Mouse (Mus musculus) midbrain, embryonic 11.5 days (tissue): ENCODE results near the gene Ctns. TPM values are rescaled to one million over a fixed set of nuclear protein-coding genes. Genes with fewer than 3 reads are reported as not detected.

ENCODE experiments used
- ATAC-seq: fragments of 200-750 bp; cut with Nextera tagmentation; 2 replicates; pipeline ENCODE4 v1.8.0; 2017; ENCODE audit warnings: moderate TSS enrichment, moderate library complexity; ENCODE audit not compliant: low FRiP score
- DNase-seq: peaks from one replicate; pipeline ENCODE4 v3.0.0; 2015; ENCODE audit warnings: low spot score; ENCODE audit errors: missing footprints
- H3K27ac ChIP-seq: fragments of 300-500 bp; sonication (generic); 2 replicates; pipeline ENCODE4 v1.5.1; 2014; ENCODE audit warnings: low read depth, low read length
- H3K27me3 ChIP-seq: fragments of 300-500 bp; sonication (generic); 2 replicates; pipeline ENCODE4 v1.6.1; 2014; ENCODE audit warnings: mild to moderate bottlenecking, low read length, moderate library complexity, mixed read lengths; ENCODE audit not compliant: control insufficient read depth, insufficient read depth
- H3K36me3 ChIP-seq: fragments of 300-500 bp; sonication (generic); 2 replicates; pipeline ENCODE4 v1.6.1; 2014; ENCODE audit warnings: mild to moderate bottlenecking, low read length, moderate library complexity, mixed read lengths; ENCODE audit not compliant: control insufficient read depth, insufficient read depth
- H3K4me1 ChIP-seq: fragments of 300-500 bp; sonication (generic); 2 replicates; pipeline ENCODE4 v1.6.1; 2014; ENCODE audit warnings: low read length; ENCODE audit not compliant: control insufficient read depth, insufficient read depth
- H3K4me2 ChIP-seq: fragments of 300-500 bp; sonication (generic); 2 replicates; pipeline ENCODE4 v1.6.1; 2014; ENCODE audit warnings: mild to moderate bottlenecking, moderate library complexity
- H3K4me3 ChIP-seq: fragments of 300-500 bp; sonication (generic); 2 replicates; pipeline ENCODE4 v1.5.1; 2014; ENCODE audit warnings: low read depth, low read length
- H3K9ac ChIP-seq: fragments of 300-500 bp; sonication (generic); 2 replicates; pipeline ENCODE4 v1.6.1; 2014; ENCODE audit warnings: low read length
- H3K9me3 ChIP-seq: fragments of 300-500 bp; sonication (generic); 2 replicates; pipeline ENCODE4 v1.6.1; 2016; ENCODE audit warnings: low read length; ENCODE audit not compliant: control insufficient read depth
- WGBS: fragments of 180-500 bp; shearing (Covaris S2); extraction: QIAGEN DNeasy Blood & Tissue Kit; methylation state at CpG from one replicate; pipeline ENCODE4 v1.1.7; 2014; 5-methylcytosine and 5-hydroxymethylcytosine counted together
- polyA plus RNA-seq: library from polyadenylated mRNA; unstranded; fragments of >200 nt; fragmentation: Nextera tagmentation; extraction: Ambion mirVana; gene quantifications from 2 replicates; pipeline ENCODE4 v1.2.1, GENCODE M21; 2014

Ctns gene
- polyA plus RNA-seq: 19.1 and 21.1 TPM in 2 replicates

DNA sequence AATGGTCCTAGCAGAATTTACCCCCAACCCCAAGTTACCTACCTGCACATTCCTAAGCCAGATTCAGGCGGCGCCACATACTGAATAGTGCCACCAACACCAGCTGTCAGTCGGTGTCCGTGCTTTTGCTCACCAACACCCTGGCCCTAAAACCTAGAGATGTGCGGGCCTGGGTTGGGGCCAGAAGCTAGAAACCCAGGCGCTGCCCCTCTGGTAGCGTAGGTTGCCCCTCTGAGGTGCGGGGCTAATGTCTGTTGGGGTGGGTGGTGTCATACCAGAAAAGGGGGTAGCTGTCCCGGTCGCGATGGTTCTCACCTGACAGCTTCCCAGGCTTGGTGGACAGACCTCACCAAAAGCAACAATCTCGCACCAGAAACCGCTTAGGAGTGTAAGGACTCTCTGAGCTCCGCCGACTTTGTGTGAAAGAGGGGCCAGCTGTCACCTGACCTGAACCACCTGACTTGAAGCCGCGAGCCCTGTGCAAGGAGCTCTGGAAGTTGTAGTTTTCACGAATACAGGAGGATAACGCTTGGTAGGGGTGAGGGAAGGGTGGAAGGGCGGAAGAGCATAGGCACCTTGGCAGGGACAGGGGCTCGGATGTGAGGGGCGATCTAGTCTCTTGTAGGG is at the start of gene Ctns:
Gene Ctns (minus strand): TSS at position 440 of the 627 bp plus-strand sequence.
- peak within 1 kb of the TSS; percentile 52 for H3K4me3 ChIP-seq
- no peak within 1 kb of the TSS for H3K27ac ChIP-seq
- ATAC-seq (peak; percentile 94), DNase-seq (peak; percentile 99)
- peak within 1 kb of the TSS; percentile 66 for H3K4me2 ChIP-seq
- peaks cover 6% of the 10 kb centered on the region; the same call in 1 of the 2 replicates for H3K4me1 ChIP-seq
- H3K36me3 ChIP-seq: no peaks in the 10 kb centered on the region; the same call in 1 of the 2 replicates
- peak within 1 kb of the TSS; percentile 75 for H3K9ac ChIP-seq
- 2% methylated on average over 22 of the region's 22 CpGs for WGBS
- H3K27me3 ChIP-seq: no peaks in the 10 kb centered on the region
- H3K9me3 ChIP-seq: no peaks in the 10 kb centered on the region

DNA sequence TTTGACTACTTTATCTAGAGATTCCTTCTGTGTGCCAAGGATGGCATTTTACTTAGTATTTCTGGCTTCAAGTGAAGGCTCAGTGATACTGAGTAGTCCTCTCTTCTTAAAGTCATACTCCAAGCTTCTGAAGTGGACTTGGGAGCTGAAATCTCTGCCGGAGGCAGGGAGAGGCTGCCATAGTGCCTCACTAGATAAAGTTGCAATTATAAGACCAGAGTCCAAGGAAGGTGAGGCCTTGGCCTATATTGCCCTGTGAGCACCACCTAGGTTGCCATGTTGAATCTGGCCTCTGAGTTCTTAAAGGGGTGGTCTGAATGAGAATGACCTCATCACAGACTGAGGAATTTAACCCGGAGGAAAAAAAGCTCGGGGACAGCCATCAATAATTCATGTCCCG is 43.9 kb upstream of the Ctns start:
- H3K4me2 ChIP-seq: no peak overlapping the region
- 92% methylated on average over 4 of the region's 4 CpGs for WGBS
- H3K27ac ChIP-seq: no peak overlapping the region
- DNase-seq: no peak
- H3K9me3 ChIP-seq: no peaks in the 10 kb centered on the region
- H3K36me3 ChIP-seq: no peaks in the 10 kb centered on the region
- no peak overlapping the region for H3K9ac ChIP-seq
- H3K4me1 ChIP-seq: no peaks in the 10 kb centered on the region
- no peak for ATAC-seq
- H3K4me3 ChIP-seq: no peak overlapping the region
- H3K27me3 ChIP-seq: no peaks in the 10 kb centered on the region

DNA sequence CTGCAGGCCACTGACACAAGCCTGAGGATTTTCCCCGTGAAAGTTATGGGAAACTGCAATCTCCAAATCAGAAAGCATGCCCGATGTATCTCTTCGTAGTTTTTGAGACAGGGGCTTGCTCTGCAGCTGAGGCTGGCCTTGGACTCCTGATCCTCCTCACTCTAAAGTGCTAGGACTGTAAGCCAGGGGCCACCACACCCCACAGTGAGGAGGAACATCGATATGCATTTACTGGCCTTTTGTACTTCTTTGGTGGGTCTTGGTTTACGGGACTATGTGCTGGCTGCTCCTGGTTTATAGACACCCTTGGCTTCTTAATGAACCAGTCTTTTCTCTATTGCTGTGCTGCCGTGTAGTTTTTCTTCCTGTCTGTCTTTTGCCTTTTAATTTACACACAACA is 43.4 kb upstream of the Ctns start:
- Histone ChIP-seq H3K27me3 (no peaks in the 10 kb centered on the region), H3K9me3 (no peaks in the 10 kb centered on the region), H3K4me2 (no peak overlapping the region), H3K4me3 (no peak overlapping the region), H3K27ac (no peak overlapping the region), H3K36me3 (no peaks in the 10 kb centered on the region), H3K4me1 (no peaks in the 10 kb centered on the region), H3K9ac (no peak overlapping the region)
- WGBS: 89% methylated on average over 6 of the region's 6 CpGs
- ATAC-seq (no peak), DNase-seq (no peak)

DNA sequence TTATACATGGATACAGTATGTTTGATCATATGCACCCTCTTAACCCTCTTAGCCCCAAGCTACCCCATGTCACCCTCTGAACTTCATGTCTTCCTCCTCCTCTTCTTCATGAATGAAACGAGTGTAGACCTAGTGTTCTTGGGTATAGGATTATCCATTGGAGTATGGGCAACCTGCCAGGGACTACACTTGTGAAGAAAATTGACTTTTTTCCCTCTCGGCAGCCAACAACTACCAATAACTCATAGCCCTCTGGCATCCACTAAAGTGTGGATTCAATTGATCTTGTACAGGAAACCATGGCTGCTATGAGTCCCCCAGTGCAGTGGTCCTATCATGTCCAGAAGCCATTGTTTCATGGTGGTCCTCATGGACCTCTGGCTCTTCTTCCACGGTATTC is 37.9 kb upstream of the Ctns start:
- Histone ChIP-seq H3K4me1 (no peaks in the 10 kb centered on the region), H3K9ac (no peak overlapping the region), H3K4me2 (no peak overlapping the region), H3K4me3 (no peak overlapping the region), H3K27ac (no peak overlapping the region), H3K9me3 (no peaks in the 10 kb centered on the region), H3K27me3 (no peaks in the 10 kb centered on the region), H3K36me3 (no peaks in the 10 kb centered on the region)
- DNase-seq (no peak), ATAC-seq (no peak)
- 82% methylated on average over 3 of the region's 3 CpGs for WGBS

DNA sequence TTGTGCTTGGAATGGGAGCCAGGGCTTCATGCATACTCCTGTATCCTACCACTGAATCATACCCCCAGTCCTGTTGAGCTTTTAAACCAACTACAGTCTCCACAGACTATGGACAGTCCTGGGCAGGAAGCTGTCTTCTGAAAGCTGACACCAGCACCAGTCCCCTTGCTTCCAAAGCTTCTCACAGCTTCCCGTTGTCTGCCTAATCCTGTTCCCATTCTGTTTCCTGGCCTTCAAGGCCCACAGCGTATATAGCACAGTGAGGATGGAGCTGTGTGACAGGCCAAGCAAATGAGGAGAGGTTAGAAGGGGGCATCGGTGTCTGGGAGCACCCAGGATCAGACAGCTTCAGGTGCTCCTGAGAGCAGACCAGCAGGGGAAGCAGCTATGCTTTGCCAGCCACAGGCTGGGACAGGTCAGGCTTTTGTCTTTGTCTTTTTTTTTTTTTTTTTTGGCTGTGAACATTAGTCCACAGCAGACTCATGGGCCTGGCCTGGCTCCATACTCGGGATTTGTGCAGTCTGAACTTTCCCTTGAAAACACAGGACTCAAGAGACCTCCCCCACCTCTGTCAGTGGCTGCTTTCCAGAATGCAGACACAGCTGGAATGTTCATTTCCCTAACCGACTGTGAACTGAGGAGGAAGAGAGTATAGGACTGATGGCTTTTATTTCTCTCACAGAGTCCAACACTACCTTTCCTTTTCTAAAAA is 37.3 kb upstream of the Ctns start:
- no peak overlapping the region for H3K4me2 ChIP-seq
- H3K4me1 ChIP-seq: no peaks in the 10 kb centered on the region
- no peaks in the 10 kb centered on the region for H3K27me3 ChIP-seq
- H3K4me3 ChIP-seq: no peak overlapping the region
- no peak overlapping the region for H3K27ac ChIP-seq
- H3K9me3 ChIP-seq: no peaks in the 10 kb centered on the region
- H3K9ac ChIP-seq: no peak overlapping the region
- WGBS: 45% methylated on average over 5 of the region's 5 CpGs
- DNase-seq: no peak
- ATAC-seq: no peak
- no peaks in the 10 kb centered on the region for H3K36me3 ChIP-seq

DNA sequence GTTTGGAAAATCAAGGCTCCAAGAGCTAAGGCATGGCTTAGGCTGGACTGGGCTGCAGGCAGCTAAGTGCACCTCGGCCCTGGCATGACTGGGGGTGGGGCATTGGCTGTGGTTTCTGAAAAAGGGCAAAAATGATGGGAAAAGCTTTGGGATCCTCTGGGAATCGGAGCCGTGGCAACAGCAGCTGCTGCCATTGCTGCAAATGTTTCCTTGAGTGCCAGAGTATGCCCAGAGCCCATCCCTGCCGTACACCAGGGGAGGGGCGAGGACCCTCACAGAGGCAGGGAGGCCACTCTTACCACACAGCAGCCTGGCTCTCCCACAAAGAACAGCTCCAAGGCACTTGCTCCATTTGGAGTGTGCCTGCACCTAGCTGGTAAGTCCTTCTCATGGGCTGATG is 35.1 kb upstream of the Ctns start, which contains the start of gene Trpv1:
Gene Trpv1 (plus strand): TSS at position 301 of the 400 bp plus-strand sequence.
- no peaks in the 10 kb centered on the region for H3K27me3 ChIP-seq
- no peak within 1 kb of the TSS for H3K9ac ChIP-seq
- H3K4me1 ChIP-seq: no peaks in the 10 kb centered on the region
- DNase-seq: no peak
- 83% methylated on average over 5 of the region's 5 CpGs for WGBS
- H3K4me3 ChIP-seq: no peak within 1 kb of the TSS
- H3K9me3 ChIP-seq: no peaks in the 10 kb centered on the region
- no peak for ATAC-seq
- no peaks in the 10 kb centered on the region for H3K36me3 ChIP-seq
- H3K4me2 ChIP-seq: no peak within 1 kb of the TSS
- H3K27ac ChIP-seq: no peak within 1 kb of the TSS

DNA sequence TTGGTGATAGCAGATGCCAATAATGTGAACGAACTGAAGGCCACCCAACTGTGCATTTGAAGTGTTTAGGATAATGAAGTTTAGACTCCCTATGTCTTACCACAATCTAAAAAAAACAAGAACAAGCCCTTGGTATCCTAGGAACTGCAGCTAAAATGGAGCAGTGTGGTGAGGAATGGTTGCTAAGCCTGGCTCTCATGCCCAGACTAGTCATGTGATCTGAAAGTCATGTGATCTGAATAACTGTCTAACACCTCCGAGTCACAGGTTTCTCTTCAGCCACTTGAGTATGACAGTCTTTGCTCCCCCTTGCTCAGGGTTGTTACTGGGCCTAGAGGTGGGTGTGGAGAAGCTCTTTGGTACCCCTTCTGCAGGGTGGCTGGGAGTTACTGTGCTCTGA is 33.7 kb upstream of the Ctns start:
- Histone ChIP-seq H3K27me3 (no peaks in the 10 kb centered on the region), H3K36me3 (no peaks in the 10 kb centered on the region), H3K9ac (no peak overlapping the region), H3K4me1 (no peaks in the 10 kb centered on the region), H3K27ac (no peak overlapping the region), H3K4me3 (no peak overlapping the region), H3K4me2 (no peak overlapping the region), H3K9me3 (no peaks in the 10 kb centered on the region)
- 68% methylated on average over 2 of the region's 2 CpGs for WGBS
- ATAC-seq: no peak
- no peak for DNase-seq

DNA sequence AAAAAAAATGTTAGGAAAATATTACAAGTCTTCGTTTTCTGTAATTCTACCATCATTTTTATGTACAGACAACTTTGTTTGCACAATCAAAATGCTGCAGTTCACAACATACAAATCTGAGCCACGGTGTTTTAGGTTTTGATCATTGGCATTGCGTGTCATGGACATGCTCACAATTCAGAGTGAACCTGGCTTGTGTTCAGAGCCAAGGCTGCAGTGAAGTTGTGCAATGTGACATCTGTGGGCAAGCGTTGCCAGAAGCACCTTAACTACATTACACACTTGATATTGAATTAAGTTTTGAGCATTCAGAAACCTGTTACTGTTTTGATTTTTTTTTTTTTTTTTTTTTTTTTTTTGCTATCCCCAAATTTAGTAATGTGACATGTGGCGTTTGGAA is 31.2 kb upstream of the Ctns start:
- no peak for ATAC-seq
- H3K27me3 ChIP-seq: no peaks in the 10 kb centered on the region
- DNase-seq: no peak
- H3K4me3 ChIP-seq: no peak overlapping the region
- H3K27ac ChIP-seq: no peak overlapping the region
- WGBS: 88% methylated on average over 5 of the region's 5 CpGs
- no peaks in the 10 kb centered on the region for H3K4me1 ChIP-seq
- H3K9me3 ChIP-seq: no peaks in the 10 kb centered on the region
- no peak overlapping the region for H3K4me2 ChIP-seq
- H3K9ac ChIP-seq: no peak overlapping the region
- H3K36me3 ChIP-seq: no peaks in the 10 kb centered on the region

DNA sequence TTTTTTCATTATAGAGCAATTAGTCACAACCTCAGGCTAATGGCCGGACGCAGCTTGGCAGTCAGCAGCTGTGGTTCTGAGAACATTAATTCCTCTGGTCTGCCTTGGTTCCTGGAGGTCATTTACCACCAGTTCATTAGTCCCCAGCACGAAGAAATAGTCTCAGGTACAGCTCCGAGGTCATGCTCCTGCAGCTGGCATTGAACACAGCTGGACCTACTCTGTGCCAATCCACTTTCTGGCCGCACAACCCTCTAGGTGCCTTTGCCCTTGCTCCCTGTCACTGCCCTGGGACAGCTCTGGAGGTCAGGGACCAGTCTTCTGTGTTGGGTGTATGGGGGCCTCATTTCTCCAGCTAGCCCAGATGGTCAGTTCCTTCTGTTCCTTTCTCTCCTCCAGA is 30.0 kb upstream of the Ctns start:
- ATAC-seq (no peak), DNase-seq (no peak)
- Histone ChIP-seq H3K27me3 (no peaks in the 10 kb centered on the region), H3K27ac (no peak overlapping the region), H3K4me2 (no peak overlapping the region), H3K4me3 (no peak overlapping the region), H3K4me1 (no peaks in the 10 kb centered on the region), H3K36me3 (no peaks in the 10 kb centered on the region), H3K9me3 (no peaks in the 10 kb centered on the region), H3K9ac (no peak overlapping the region)
- 84% methylated on average over 5 of the region's 5 CpGs for WGBS
